Mouse (Mus musculus): ENCODE data around the gene Hoxd3. TPM values are rescaled to one million over a fixed set of nuclear protein-coding genes. Genes with fewer than 3 reads are reported as not detected.

The Hoxd3 gene
- total RNA-seq, 1 experiment: 0.40 TPM

DNA sequence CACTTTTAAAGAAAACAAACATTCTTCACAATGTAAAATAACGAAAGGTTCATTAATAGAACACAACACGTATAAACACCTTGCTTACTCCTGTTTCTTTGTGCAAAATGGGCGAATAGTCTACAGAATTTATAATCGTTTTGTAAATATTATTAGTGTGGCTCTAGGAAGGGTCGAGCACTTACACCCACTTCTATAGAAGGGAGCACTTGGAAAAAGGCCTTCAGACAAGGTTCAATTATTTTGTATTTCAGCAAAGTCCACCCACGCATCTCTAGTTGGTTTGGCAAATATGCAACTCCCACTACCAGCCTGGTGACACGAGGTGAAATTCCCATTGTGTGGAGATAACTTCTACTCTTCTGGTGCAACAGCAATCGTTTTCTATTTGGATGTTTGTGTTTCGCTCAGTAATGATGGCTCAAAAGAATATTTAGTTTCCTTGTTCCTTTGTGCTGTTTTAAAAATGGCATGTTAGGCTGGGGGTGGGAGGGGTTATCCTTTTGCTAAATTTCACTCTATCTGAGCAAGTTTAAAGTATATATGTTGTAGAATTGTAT is 36.8 kb downstream of the Hoxd3 start:
- TF ChIP-seq ZNF384 (IDR thresholded peaks at IDR 0.05; ENCODE audit: low read depth, low read length): no peak
- no peak for TF ChIP-seq ZC3H11A (IDR thresholded peaks at IDR 0.05; ENCODE audit: borderline replicate concordance, low read depth, low read length)
- TF ChIP-seq MAFK (IDR thresholded peaks at IDR 0.05; ENCODE audit: insufficient read depth, low read depth, low read length): no peak
- no peak for TF ChIP-seq CHD2 (IDR thresholded peaks at IDR 0.05; ENCODE audit: low read depth, low read length)
- no peak for TF ChIP-seq HCFC1 (IDR thresholded peaks at IDR 0.05; ENCODE audit: borderline replicate concordance, insufficient read depth, low read length)
- Histone ChIP-seq H3K4me3 (ENCODE audit: insufficient read depth in 1 of 2, low read depth in 1 of 2, low read length in 2 of 2, poor library complexity in 1 of 2, severe bottlenecking in 1 of 2) (no peak overlapping the region), H3K4me1 (ENCODE audit: control insufficient read depth in 2 of 2, insufficient read depth in 2 of 2, low read length in 2 of 2, poor library complexity in 1 of 2) (peaks cover 0 to 7% of the 10 kb centered on the region in 2 experiments; a peak in 2 of 4 replicates), H3K36me3 (ENCODE audit: control insufficient read depth, insufficient read depth, low read length, poor library complexity, severe bottlenecking) (no peaks in the 10 kb centered on the region), H3K9me3 (ENCODE audit: control insufficient read depth, insufficient read depth, low read depth, low read length) (no peaks in the 10 kb centered on the region), H3K9ac (ENCODE audit: insufficient read depth, low read depth, low read length, poor library complexity, severe bottlenecking) (no peak overlapping the region), H3K27ac (ENCODE audit: insufficient read depth, low read depth, low read length, poor library complexity, severe bottlenecking) (no peak overlapping the region)
- DNase-seq (ENCODE audit: low read depth, low spot score): no peak
- in situ Hi-C loops (cut with MboI; ENCODE audit: low sequenced_read_pairs in 2 of 2, unreplicated experiment in 2 of 2): loop anchor here in 1 of 2 experiments (10.0 kb wide), 1 partner anchor 64 kb away; no protein-coding TSS in a partner anchor

DNA sequence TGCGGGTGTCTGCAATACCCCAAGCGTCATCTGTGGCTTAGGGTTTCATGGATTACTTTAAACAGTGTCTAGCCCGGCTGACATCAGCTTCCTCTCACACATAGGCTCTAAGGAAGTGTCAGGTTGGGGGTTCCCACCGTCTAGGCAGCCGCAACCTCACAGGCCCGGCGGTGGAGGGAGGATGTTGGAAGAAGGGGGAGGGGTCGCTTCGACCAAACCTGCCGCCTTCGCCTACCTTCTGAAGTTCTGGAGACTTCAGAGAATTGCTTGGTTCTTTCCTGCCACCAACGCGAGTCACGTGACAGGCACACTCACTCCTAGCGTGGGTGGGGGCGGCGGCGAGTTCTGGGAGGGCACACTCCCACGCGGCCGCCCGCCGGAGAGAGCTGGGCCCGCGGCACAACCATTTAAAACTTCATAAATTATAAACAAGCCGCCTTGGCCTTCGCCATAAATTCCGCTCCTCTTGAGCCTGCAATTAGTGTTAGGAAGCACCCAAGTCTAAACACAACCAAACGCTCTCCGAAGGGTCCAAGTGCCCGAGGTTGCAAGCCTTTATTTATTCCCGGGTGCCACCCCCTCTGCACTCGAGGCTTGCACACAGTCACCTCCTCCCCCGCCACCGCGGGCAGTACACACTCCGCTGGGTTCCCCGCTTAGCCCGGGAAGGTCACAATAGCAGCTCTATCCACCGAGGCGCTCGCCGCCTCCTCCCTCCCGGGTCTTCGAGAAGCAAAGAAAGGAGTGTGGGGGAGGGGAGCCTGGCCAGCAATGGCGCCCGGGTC is 37.8 kb downstream of the Hoxd3 start:
- in situ Hi-C loops (cut with MboI; ENCODE audit: low sequenced_read_pairs in 2 of 2, unreplicated experiment in 2 of 2): loop anchor here in 1 of 2 experiments (10.0 kb wide), 1 partner anchor 65 kb away; no protein-coding TSS in a partner anchor
- H3K9ac ChIP-seq (ENCODE audit: insufficient read depth, low read depth, low read length, poor library complexity, severe bottlenecking): no peak overlapping the region
- no peaks in the 10 kb centered on the region for H3K36me3 ChIP-seq (ENCODE audit: control insufficient read depth, insufficient read depth, low read length, poor library complexity, severe bottlenecking)
- TF ChIP-seq ZC3H11A (IDR thresholded peaks at IDR 0.05; ENCODE audit: borderline replicate concordance, low read depth, low read length): no peak
- TF ChIP-seq ZNF384 (IDR thresholded peaks at IDR 0.05; ENCODE audit: low read depth, low read length): no peak
- no peak for TF ChIP-seq HCFC1 (IDR thresholded peaks at IDR 0.05; ENCODE audit: borderline replicate concordance, insufficient read depth, low read length)
- H3K4me1 ChIP-seq (ENCODE audit: control insufficient read depth in 2 of 2, insufficient read depth in 2 of 2, low read length in 2 of 2, poor library complexity in 1 of 2): peaks cover 0 to 7% of the 10 kb centered on the region in 2 experiments; a peak in 2 of 4 replicates
- no peaks in the 10 kb centered on the region for H3K9me3 ChIP-seq (ENCODE audit: control insufficient read depth, insufficient read depth, low read depth, low read length)
- no peak overlapping the region for H3K27ac ChIP-seq (ENCODE audit: insufficient read depth, low read depth, low read length, poor library complexity, severe bottlenecking)
- no peak for DNase-seq (ENCODE audit: low read depth, low spot score)
- peak overlapping the region; percentile 29 to 36; a peak in 3 of 4 replicates for H3K4me3 ChIP-seq (ENCODE audit: insufficient read depth in 1 of 2, low read depth in 1 of 2, low read length in 2 of 2, poor library complexity in 1 of 2, severe bottlenecking in 1 of 2)

DNA sequence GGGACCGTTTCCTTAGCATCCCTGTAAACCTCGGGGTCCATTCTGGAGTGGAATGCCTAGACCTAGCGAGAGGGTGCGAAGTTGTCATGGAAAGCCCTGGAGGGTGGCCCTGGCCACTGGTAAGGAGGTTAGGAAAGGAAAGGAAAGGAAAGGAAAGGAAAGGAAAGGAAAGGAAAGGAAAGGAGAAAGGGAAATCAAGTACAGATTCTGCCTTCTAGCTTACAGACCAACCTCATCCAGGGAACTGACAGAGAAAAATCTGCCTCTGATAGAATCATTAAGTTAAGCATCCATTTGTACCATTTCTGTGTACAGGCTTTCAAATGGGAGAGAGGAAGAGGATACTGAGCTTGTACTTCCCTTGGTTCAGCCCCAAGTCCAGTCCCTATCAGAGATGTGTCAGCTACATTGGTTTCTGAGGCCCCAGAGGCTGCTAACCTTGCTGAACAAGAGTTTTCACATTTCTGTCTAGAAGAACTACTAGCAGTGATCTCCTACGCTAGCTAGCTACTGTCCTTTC is 39.1 kb downstream of the Hoxd3 start:
- H3K4me1 ChIP-seq (ENCODE audit: control insufficient read depth in 2 of 2, insufficient read depth in 2 of 2, low read length in 2 of 2, poor library complexity in 1 of 2): peaks cover 0 to 7% of the 10 kb centered on the region in 2 experiments; a peak in 2 of 4 replicates
- H3K9ac ChIP-seq (ENCODE audit: insufficient read depth, low read depth, low read length, poor library complexity, severe bottlenecking): no peak overlapping the region
- DNase-seq (ENCODE audit: low read depth, low spot score): no peak
- TF ChIP-seq MAFK (IDR thresholded peaks at IDR 0.05; ENCODE audit: insufficient read depth, low read depth, low read length) (no peak), CHD2 (IDR thresholded peaks at IDR 0.05; ENCODE audit: low read depth, low read length) (no peak), HCFC1 (IDR thresholded peaks at IDR 0.05; ENCODE audit: borderline replicate concordance, insufficient read depth, low read length) (no peak), ZC3H11A (IDR thresholded peaks at IDR 0.05; ENCODE audit: borderline replicate concordance, low read depth, low read length) (no peak), ZNF384 (IDR thresholded peaks at IDR 0.05; ENCODE audit: low read depth, low read length) (no peak)
- H3K4me3 ChIP-seq (ENCODE audit: insufficient read depth in 1 of 2, low read depth in 1 of 2, low read length in 2 of 2, poor library complexity in 1 of 2, severe bottlenecking in 1 of 2): no peak overlapping the region
- H3K27ac ChIP-seq (ENCODE audit: insufficient read depth, low read depth, low read length, poor library complexity, severe bottlenecking): no peak overlapping the region
- H3K36me3 ChIP-seq (ENCODE audit: control insufficient read depth, insufficient read depth, low read length, poor library complexity, severe bottlenecking): no peaks in the 10 kb centered on the region
- H3K9me3 ChIP-seq (ENCODE audit: control insufficient read depth, insufficient read depth, low read depth, low read length): no peaks in the 10 kb centered on the region
- in situ Hi-C loops (cut with MboI; ENCODE audit: low sequenced_read_pairs in 2 of 2, unreplicated experiment in 2 of 2): no loop called here

DNA sequence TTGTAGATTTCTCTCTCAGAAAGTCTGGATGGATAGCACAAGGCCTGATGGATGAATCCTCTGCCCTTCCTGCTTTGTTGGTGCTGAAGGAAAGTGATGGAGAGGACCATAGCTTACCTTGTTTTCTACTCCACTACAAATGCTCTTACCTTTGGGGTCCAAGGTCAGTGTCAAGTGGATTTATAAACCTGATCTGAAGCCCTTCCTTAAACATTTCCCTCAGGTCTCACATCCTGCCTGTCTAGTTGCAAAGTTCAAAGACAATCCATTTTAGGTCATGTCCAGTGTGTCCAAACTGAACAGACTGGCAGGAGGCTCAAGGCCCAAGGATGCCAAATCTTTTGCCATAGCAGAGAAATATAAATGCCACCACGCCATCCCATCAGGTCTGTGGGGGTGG is 40.1 kb downstream of the Hoxd3 start:
- in situ Hi-C loops (cut with MboI; ENCODE audit: low sequenced_read_pairs in 2 of 2, unreplicated experiment in 2 of 2): no loop called here
- peaks cover 0 to 3% of the 10 kb centered on the region in 2 experiments; a peak in 2 of 4 replicates for H3K4me1 ChIP-seq (ENCODE audit: control insufficient read depth in 2 of 2, insufficient read depth in 2 of 2, low read length in 2 of 2, poor library complexity in 1 of 2)
- DNase-seq (ENCODE audit: low read depth, low spot score): no peak
- H3K36me3 ChIP-seq (ENCODE audit: control insufficient read depth, insufficient read depth, low read length, poor library complexity, severe bottlenecking): no peaks in the 10 kb centered on the region
- no peak for TF ChIP-seq HCFC1 (IDR thresholded peaks at IDR 0.05; ENCODE audit: borderline replicate concordance, insufficient read depth, low read length)
- TF ChIP-seq CHD2 (IDR thresholded peaks at IDR 0.05; ENCODE audit: low read depth, low read length): no peak
- TF ChIP-seq MAFK (IDR thresholded peaks at IDR 0.05; ENCODE audit: insufficient read depth, low read depth, low read length): no peak
- no peak for TF ChIP-seq ZC3H11A (IDR thresholded peaks at IDR 0.05; ENCODE audit: borderline replicate concordance, low read depth, low read length)
- no peak for TF ChIP-seq ZNF384 (IDR thresholded peaks at IDR 0.05; ENCODE audit: low read depth, low read length)
- no peak overlapping the region for H3K9ac ChIP-seq (ENCODE audit: insufficient read depth, low read depth, low read length, poor library complexity, severe bottlenecking)
- H3K4me3 ChIP-seq (ENCODE audit: insufficient read depth in 1 of 2, low read depth in 1 of 2, low read length in 2 of 2, poor library complexity in 1 of 2, severe bottlenecking in 1 of 2): no peak overlapping the region
- no peak overlapping the region for H3K27ac ChIP-seq (ENCODE audit: insufficient read depth, low read depth, low read length, poor library complexity, severe bottlenecking)
- H3K9me3 ChIP-seq (ENCODE audit: control insufficient read depth, insufficient read depth, low read depth, low read length): no peaks in the 10 kb centered on the region

Data from ES-E14 (cell line).